Mouse (Mus musculus): Measurements from ENCODE around the gene Grm3. TPM values are rescaled to one million over a fixed set of nuclear protein-coding genes. Genes with fewer than 3 reads are reported as not detected.

Grm3 gene
- total RNA-seq, 2 experiments from 2014 or later: 0.10 TPM

DNA sequence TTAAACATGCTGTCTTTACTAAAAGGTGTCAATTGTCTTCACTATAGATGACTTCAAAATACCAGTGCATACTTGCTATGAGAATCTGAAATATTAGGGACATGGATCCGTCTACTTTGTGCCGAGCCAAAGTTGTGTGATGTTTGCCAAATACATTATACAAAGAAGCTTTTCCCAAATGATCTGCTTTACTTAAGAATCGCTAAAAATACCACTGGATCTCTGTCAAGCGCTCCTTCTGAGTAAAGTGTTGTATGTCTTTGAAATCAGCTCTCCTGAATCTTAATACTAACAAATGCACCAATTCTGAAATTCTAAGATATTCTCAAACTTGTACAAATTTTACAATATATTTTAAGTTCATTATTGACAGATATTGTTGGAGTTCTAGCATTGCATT is 100.6 kb downstream of the Grm3 start:
- DNase-seq (ENCODE audit: low spot score in 2 of 2): no peak

DNA sequence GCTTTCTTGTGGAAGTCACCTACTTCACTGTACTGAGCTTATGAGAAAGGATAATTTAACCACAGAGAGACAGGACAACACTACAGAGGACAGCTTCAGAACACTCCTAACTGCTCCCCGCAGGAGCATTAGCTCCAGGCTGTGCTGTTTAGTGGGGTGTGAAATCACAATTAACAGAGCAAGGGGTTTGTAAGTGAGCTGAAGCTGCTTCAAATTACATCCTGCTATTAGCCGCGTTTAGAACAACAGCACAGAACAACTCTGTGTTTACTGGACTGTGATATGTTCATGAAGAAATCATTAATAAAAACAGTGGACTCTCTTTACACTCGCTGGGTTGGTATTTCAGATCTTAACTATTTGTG is 101.9 kb downstream of the Grm3 start:
- no peak for DNase-seq (ENCODE audit: low spot score in 2 of 2)

DNA sequence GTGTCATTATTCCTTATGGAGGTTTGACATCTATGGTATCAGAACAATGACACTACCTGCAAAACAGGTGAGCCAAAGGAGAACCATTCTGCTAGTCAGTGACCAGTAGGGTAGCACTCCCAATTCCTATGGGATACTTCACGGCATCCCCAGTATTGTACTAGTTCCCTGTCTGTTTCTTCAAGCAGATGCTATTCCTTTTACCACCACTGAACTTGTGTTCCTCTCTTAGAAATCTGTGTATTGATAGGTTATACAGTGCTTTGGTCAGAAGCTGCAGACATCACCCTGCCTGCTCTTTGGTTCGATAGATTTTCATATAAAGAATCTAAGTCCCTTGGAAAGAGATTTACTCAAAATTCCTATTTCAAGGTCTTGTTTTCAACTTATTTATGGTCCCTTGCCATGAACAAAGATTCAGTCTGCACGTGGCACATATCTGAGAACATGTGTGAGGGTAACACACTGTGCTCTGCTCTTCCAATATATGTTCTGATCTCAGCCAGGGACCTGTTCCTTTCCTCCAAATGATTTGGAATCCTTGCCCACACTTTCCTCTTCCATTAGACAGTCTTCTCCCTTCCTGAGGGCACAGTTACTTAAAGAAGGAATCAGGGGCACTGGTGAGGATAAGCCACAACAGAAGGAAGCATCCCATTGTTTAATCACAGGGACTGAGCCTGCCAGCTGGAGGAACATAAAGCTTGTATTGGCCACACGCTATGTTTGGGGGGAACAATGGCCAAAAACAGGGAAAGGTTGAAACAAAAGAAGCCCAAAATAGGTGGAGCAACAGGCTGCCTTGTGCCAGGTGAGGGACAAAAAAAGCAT is 102.5 kb downstream of the Grm3 start:
- no peak for DNase-seq (ENCODE audit: low spot score in 2 of 2)

DNA sequence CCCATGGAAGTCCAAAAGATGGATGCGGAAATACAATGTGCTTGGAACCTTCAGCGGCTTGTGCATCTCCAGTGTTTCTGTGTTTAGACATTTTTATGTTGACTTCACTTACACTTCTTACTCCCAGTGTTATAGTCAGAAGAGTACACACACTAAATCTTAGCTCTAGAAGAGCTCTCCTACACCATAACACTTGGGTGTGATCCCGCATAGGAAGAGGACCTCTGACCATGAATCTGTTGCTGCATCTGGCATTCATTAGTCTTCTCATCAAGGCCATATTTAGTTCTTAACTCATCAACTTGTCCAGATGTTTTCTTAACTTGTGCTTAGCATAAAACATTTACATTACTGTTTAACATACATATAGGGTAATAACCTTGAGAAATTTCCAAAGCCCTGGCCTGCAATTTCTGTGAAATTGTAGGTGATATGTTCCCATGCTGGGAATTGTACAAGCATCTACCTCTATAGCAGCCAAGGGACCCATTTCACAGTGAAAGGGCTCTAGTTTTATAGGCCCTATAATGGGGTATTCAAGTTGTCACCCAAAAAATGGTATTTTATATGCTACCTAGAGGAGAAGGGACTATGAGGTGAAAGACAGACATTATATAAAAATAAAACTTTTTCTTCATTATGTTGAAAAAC is 103.4 kb downstream of the Grm3 start:
- DNase-seq (ENCODE audit: low spot score in 2 of 2): no peak

DNA sequence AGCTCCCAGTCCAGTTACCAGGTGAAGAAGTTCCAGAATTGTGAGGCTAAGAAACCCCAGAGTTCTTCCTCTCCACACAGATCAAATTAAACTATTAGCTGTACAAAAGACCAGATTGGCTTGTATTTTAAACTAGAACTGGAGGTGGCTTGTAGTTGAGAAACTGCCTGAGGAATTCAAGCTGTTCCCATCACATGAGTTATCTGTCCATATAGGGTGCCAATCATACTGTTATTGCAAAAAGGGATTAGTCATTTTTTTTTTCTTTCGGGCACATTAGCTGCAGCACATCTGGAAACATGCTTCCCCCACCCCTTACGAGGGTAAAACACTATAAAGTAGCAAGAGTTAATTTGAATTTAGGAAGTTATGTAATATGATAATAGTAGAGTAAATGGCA is 145.9 kb downstream of the Grm3 start:
- no peak for DNase-seq (ENCODE audit: low spot score in 2 of 2)

DNA sequence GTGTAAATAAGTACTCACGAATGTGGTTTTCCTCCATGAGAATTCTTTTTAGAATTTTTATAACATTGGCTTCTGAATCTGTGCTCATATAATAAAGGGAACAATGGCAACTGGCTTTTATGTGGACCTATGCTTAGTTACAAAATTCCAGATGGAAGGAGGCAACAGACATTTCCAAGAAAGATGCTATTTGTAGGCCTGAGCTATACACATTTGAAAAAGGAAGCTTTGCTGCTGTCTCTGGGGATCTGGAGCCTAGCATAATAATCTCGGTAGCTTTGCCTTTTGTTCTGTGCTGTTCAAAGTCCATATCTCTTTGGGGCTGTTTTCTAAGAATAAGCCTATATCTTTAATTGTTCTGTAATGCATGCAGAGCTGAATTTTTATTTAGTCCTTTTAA is 146.4 kb downstream of the Grm3 start:
- DNase-seq (ENCODE audit: low spot score in 2 of 2): no peak

DNA sequence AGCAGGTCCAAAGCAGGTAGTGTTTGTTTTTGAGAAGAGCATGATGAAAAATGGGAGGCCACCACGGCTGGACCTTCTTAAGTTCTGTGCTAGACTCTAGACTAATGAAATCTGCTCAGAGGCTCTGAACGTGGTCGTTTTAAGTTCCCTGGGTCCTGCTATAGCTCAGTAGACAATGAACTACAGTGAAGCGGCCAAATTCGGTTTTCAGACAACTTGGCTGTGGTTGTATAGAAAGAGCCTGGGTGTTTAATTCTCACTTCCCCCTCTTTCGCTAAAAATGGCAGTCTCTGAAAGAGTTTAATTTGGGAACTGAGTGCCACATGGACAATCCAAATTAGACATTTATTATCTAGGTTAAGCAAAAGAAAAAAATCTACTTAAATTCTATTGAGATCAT is 154.0 kb downstream of the Grm3 start:
- DNase-seq (ENCODE audit: low spot score in 2 of 2): no peak

DNA sequence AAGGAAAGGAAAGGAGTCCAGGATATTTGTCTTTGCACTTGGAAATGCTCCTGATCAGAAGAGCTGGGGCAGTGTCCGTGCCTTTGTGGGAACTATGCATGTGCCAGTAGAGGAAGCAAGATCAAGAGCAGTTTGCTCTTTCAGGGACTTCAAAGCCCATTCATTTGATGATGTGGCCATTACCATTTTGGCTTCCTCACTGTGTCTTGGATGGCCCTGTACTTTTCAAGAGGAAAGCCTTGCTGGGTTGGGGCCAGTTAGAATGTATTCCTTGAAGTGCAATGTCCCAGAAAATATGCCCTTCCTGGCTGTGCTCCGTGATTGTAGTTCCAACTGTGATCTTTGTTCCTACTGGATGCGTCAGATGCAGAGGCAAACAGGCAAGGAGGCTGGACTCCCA is 167.3 kb downstream of the Grm3 start:
- no peak for DNase-seq (ENCODE audit: low spot score in 2 of 2)

DNA sequence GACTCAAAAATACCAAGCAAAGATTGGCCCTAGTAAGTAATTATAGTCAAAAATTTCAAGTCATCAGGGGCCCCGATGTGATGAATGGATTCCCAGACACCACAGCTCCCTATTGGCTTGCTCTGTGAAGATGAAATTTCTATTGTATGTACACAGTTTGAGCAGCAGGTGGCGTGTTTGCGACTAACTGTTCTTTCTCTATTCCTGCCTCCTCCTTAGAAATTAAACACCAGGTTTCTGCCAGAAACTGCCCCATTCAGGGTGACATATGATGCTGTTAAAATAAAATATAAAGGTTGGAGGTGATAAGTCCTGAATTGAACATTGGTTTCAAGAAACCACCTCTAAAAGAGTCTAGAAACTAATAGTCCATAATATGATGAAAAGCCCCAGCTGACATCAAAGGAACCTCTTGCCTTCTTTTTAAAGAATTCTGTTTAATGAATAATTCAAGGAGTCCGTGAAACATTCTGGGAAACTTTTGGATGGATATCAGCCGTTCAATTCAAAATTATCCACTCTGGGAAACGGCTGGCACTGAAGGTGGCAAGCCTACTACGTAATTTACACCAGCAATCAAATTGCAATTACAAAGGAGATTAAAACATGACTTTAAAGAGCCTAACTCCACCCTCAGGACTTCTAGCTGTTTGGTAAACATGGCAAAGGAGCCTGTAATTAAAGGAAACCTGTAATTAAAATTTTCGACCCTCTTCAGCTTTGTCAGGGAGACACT is 184.0 kb downstream of the Grm3 start:
- no peak for DNase-seq (ENCODE audit: low spot score in 2 of 2)

DNA sequence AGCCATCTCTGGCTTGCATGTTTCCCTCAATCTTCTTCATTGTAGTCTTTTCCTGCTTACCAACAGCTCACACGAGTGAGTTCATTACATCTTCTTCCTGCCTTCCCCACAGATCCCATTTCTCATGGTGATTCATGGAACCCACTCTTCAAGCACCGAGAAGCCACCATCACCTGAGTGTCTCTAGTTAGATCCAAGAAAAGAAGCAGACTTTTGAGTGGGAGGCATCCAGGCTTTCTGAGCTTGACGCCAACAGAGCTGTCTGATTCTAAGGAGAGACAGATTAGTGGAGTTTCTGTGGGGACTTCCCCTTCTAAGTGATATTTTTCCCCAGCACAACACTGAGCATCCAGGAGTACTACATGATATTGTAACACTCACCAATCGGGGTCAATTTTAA is 199.5 kb downstream of the Grm3 start:
- DNase-seq (ENCODE audit: low spot score in 2 of 2): no peak

DNA sequence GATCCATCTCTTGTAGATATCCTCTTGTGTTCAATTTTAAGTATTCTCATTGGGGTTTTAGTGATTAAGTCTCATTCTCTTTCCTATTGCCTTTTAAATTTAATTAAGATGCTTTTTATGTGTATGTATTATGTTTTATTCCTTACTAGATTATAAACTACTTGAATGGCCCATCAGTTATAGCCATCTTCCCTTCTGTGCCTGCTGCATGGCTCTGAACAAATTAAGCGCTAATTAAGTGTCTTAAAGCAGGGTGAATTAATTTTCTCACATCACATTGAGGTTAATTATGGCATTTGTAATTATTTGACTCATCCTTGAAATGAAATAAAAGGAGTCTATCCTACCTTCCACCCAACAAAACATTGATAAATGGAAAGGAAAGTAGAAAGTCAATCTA is 213.9 kb downstream of the Grm3 start:
- DNase-seq (ENCODE audit: low spot score in 2 of 2): no peak

DNA sequence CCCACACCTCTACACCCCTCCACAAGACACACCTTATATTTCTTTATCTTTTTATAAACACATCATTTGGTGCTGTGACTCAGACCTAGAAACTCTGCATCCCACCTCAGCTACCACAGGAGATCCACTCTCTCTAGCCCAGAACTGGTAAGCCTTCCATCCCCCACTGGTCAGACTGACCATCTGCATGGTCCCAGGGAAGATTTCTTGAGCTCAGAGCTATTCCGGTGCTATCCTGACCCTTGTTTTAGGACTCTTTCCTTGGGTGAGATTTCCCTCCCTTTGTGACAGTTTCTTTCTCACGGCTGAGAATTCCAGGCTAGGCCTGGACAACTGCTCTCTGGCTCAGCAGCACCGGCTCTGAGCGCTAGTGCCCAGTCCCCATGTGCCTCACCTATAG is 227.7 kb downstream of the Grm3 start:
- no peak for DNase-seq (ENCODE audit: low spot score in 2 of 2)

DNA sequence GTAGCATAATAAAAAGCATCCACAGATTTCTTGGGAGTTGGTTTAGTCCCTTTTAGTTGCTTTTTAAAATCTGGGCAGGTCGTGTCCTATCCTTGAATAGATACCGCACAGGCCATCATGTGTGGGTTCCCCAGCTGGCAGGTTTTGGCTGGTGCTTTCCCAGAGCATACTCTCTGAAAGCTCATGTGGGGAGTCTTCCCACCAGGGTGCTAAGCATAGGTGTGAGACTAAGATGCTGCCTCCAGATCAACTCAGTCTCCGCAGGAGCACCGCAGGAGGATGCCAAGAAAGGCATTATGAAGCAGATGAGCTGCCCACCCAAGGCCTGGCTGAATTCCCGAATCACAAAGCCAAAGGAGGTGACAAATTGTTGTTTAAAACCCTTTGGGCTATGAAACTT is 229.5 kb downstream of the Grm3 start:
- no peak for DNase-seq (ENCODE audit: low spot score in 2 of 2)

DNA sequence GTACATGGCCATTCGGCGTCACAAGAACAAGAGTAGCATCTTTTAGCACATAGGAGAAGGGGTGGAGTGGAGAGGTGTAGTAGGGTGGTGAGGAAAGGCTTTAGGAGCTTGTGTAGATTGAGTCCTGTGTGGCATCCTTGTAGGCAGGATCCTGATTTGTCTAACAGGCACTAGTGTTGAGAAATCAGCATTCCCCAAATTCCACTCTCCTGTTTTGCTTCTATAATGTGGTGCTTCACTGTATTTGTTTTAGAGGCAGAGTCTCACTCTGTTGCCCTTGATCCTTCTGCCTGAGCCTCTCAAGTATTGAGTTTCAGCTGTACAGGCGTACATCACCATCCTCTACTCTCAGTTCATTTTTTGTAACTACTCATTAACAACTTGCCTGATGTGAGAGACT is 247.4 kb downstream of the Grm3 start:
- DNase-seq (ENCODE audit: low spot score in 2 of 2): no peak

DNA sequence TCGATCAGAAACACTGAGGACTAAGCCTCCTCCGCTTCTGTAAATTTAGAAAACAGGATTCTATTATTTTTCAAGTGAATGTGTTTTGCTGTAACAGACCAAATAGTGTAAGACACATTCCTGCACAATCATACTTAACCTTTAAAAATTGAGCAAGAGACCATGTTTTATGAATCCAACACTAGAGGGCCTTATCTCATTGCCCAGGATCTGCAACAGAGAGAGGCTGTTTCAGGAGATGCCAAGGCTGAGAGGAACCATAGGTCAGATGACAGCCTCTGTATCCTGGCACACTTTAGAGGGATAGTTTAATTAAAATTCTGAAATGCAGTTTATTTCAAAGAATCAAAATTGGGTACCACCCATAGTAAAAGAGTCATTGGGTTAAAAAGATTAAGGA is 271.7 kb downstream of the Grm3 start:
- no peak for DNase-seq (ENCODE audit: low spot score in 2 of 2)

DNA sequence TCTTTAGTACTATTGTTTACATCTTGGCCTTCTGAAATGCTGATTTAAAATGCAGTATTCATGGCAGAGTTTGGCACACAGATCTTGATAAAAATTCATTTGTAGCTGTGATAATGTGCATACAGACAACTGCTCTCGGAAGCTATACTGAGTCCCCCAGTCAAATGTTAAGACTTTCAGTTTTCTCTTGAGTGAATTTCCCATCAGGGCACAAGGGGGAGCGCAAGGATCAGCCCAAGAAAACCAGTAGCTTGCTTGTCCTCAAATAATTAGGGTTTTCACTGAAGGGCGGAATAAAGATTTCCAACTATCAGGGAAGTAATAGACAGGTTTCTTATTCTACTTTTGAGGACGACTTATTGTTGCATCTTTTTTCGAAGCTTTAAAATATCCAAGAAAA is 275.4 kb downstream of the Grm3 start:
- no peak for DNase-seq (ENCODE audit: low spot score in 2 of 2)

DNA sequence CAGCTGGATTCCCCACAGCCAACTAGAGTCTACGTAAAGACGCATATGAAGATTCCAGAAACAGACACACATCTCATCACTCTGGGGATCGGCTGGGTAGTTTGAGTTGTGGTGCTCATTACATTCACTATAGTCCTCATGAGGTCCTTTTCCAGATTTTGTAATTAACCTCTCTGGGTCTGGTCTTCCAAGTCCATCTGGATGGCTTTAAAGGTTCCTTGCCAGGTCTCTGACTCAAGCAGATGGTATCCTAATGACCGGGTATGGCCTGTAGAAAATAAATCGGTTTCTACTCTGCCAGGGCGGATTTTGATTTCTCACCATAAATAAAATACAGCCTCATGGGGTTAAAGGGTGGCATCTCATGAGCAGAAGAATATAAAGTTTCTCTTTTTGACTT is 276.0 kb downstream of the Grm3 start:
- DNase-seq (ENCODE audit: low spot score in 2 of 2): no peak

DNA sequence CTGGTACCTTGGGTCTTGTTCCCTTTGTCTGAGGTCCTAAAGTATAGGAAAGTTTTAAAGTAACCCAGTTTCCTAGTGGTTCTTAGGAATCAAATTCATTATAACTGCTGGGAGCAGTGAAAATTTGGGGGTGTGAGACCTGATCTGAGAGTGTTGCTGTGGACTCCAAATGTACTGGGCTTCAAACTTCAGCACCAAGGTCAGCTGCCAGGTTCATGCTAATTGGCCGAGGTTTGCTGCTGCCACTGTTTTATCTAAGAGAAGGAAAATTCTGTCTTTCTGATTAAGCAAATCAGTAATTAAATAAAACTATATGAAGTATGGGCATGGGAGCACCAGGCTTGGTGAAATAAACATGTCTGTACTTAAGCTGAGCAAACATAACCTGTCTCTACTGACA is 278.8 kb downstream of the Grm3 start:
- no peak for DNase-seq (ENCODE audit: low spot score in 2 of 2)
